Mouse (Mus musculus) bone marrow, adult 2 months (tissue): ENCODE results near the gene Acod1. TPM values are rescaled to one million over a fixed set of nuclear protein-coding genes. Genes with fewer than 3 reads are reported as not detected.

ENCODE experiments used
- H3K27ac ChIP-seq: fragments of 200-500 bp; 2 replicates; pipeline ENCODE4 v1.5.1; 2012; ENCODE audit warnings: low read depth, mild to moderate bottlenecking, control low read depth, inconsistent platforms, low read length; ENCODE audit not compliant: control insufficient read depth, poor library complexity, insufficient read depth
- H3K4me1 ChIP-seq: fragments of 200-500 bp; 2 replicates; pipeline ENCODE4 v1.6.1; 2011; ENCODE audit warnings: low read length; ENCODE audit not compliant: control insufficient read depth, insufficient read depth
- H3K4me3 ChIP-seq: fragments of 200-500 bp; replicated peaks from 2 replicates; pipeline ENCODE3; 2011; ENCODE audit warnings: mild to moderate bottlenecking, low read depth, low read length, control low read depth; ENCODE audit not compliant: control insufficient read depth
- CTCF ChIP-seq: fragments of 200-500 bp; IDR thresholded peaks from 2 replicates; pipeline ENCODE4 v1.5.1; 2011; ENCODE audit warnings: low read length, control low read depth; ENCODE audit not compliant: control insufficient read depth, insufficient read depth
- POLR2A ChIP-seq: fragments of 200-500 bp; IDR thresholded peaks from 2 replicates; pipeline ENCODE4 v1.6.1; 2011; ENCODE audit warnings: low read depth, mild to moderate bottlenecking, control low read depth, low read length, borderline replicate concordance; ENCODE audit not compliant: control insufficient read depth
- WGBS: fragments of 180-500 bp; shearing (Covaris S2); methylation state at CpG from one replicate; pipeline ENCODE4 v1.1.7; 2018; 5-methylcytosine and 5-hydroxymethylcytosine counted together
- polyA plus RNA-seq: library from polyadenylated mRNA; stranded (reverse); fragments of >200 nt; gene quantifications from 2 replicates; pipeline ENCODE4 v1.2.4, GENCODE M21; 2011; ENCODE audit warnings: low replicate concordance; ENCODE audit not compliant: missing spikeins, insufficient read depth, insufficient read length

Gene Acod1
- polyA plus RNA-seq, 1 experiment = not detected

- Histone ChIP-seq H3K27ac (no peak overlapping the region), H3K4me1 (no peaks in the 10 kb centered on the region; the same call in 1 of the 2 replicates), H3K4me3 (no peak overlapping the region)
- TF ChIP-seq CTCF = no peak
- no peak for TF ChIP-seq POLR2A
- WGBS = 79% methylated on average over 3 of the region's 3 CpGs
Observed at GRCm38 (mm10) chr14:103101171-103101570, 54.4 kb downstream of the Acod1 start.

GRCm38 (mm10) chr14:103102246-103102645, 55.5 kb downstream of the Acod1 start:
- WGBS = 63% methylated on average over 6 of the region's 6 CpGs
- no peak overlapping the region for H3K4me3 ChIP-seq
- H3K4me1 ChIP-seq = no peaks in the 10 kb centered on the region; the same call in 1 of the 2 replicates
- H3K27ac ChIP-seq = no peak overlapping the region
- TF ChIP-seq POLR2A (no peak), CTCF (no peak)

DNA sequence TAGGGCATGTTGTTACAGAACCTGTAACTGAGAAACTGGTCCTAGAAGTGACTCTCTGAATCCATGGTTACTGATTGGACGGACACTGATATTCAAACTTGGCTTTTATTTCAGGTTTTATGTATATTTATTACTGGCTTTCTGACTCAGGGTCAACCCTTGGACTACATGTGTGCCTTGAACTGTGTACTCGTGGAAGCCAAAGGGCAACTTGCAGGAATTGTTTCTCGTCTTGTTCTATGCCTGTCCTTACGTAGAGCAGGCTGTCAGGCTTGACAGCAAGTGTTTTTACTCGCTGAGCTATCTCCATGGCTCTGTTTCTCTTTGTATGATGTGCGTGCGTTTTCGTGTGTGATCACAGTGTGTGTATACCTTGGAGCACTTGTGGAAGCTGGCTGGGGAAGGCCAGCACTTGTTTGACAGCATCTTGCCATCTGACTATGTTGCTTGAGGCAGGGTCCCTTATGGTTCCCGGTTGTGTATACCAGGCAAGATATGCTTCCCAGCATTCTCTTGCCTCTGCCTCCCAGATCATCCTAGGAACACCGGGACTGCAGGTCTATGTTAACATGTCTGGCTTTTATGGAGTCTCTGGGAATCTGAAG, 56.1 kb downstream of the Acod1 start:
- H3K4me3 ChIP-seq = no peak overlapping the region
- TF ChIP-seq POLR2A (no peak), CTCF (no peak)
- 84% methylated on average over 10 of the region's 10 CpGs for WGBS
- no peak overlapping the region for H3K27ac ChIP-seq
- H3K4me1 ChIP-seq = no peaks in the 10 kb centered on the region

Other genes with a start within 250 kb of the Acod1 start
- 14.0 and 17.9 TPM in 2 replicates for gene Kctd12, start 64.3 kb upstream of the Acod1 start, polyA plus RNA-seq
- 4.9 and 15.5 TPM in 2 replicates for gene Cln5, start 23.2 kb downstream of the Acod1 start, polyA plus RNA-seq
- gene Fbxl3, start 52.6 kb downstream of the Acod1 start, polyA plus RNA-seq = 26.6 and 36.3 TPM in 2 replicates